ENCODE assay signal across 9 mouse cellular contexts in genomic region chr17:85799865-85800356, GRCm38 (mm10).
A peak's percentile ranks its signal among the peaks of the same experiment; 100 is the strongest.
DNase-seq lines count a peak whose midpoint lies in the region; ATAC-seq lines count a peak whose summit lies in the region.
"Had no signal": no experiment of that assay in that cellular context is flagged by ENCODE, and none has a peak within 500 bp of the region (broad histone marks: within the 10 kb centered on the region; RNA-seq: fewer than 3 reads in every experiment).

No protein-coding gene starts in this region.

- DNase-seq in heart, embryonic 10.5 days (ENCODE audit: low spot score): no peak
- no peak for DNase-seq in heart, postnatal 14 days
- DNase-seq in Muller cell, postnatal 12 days (ENCODE audit: inconsistent ontology term): peak; percentile 31
- no peak for DNase-seq in forebrain, embryonic 14.5 days (ENCODE audit: low spot score)
- no peak for DNase-seq in limb, embryonic 10.5 days (ENCODE audit: low spot score)
- no peak for DNase-seq in frontal cortex, postnatal 14 days (ENCODE audit: low spot score in 2 of 2)
- DNase-seq in left cerebral cortex, adult 11 months (ENCODE audit: low spot score): no peak

- peak overlapping the region; percentile 81 for H3K4me2 ChIP-seq in forebrain, embryonic 14.5 days (ENCODE audit: low read length)
- H3K4me2 ChIP-seq in neural tube, embryonic 13.5 days: peak overlapping the region; percentile 95

- peak overlapping the region; percentile 67 for H3K27ac ChIP-seq in heart, embryonic 10.5 days
- no peak overlapping the region for H3K27ac ChIP-seq in forebrain, embryonic 14.5 days (ENCODE audit: low read depth, low read length)
- H3K27ac ChIP-seq in limb, embryonic 10.5 days: peak overlapping the region; percentile 83
- no peak overlapping the region for H3K27ac ChIP-seq in neural tube, embryonic 13.5 days (replicated peaks)

- H3K4me1 ChIP-seq in heart, embryonic 10.5 days: peaks cover 21% of the 10 kb centered on the region
- peaks cover 8% of the 10 kb centered on the region; the same call in 1 of the 2 replicates for H3K4me1 ChIP-seq in forebrain, embryonic 14.5 days (ENCODE audit: control insufficient read depth, insufficient read depth, low read length)
- H3K4me1 ChIP-seq in limb, embryonic 10.5 days: peaks cover 61% of the 10 kb centered on the region
- peaks cover 23% of the 10 kb centered on the region for H3K4me1 ChIP-seq in neural tube, embryonic 13.5 days (replicated peaks)

- no peaks in the 10 kb centered on the region for H3K36me3 ChIP-seq in heart, embryonic 10.5 days
- no peaks in the 10 kb centered on the region for H3K36me3 ChIP-seq in forebrain, embryonic 14.5 days (ENCODE audit: control insufficient read depth, insufficient read depth, low read length)
- H3K36me3 ChIP-seq in limb, embryonic 10.5 days: no peaks in the 10 kb centered on the region
- H3K36me3 ChIP-seq in neural tube, embryonic 13.5 days: no peaks in the 10 kb centered on the region

- intact Hi-C loops in heart, postnatal 14 days (cut with DNase I): no loop called here

- no peaks in the 10 kb centered on the region for H3K9me3 ChIP-seq in heart, embryonic 10.5 days
- H3K9me3 ChIP-seq in forebrain, embryonic 14.5 days (replicated peaks; ENCODE audit: control insufficient read depth, low read length): no peaks in the 10 kb centered on the region
- no peaks in the 10 kb centered on the region for H3K9me3 ChIP-seq in limb, embryonic 10.5 days (replicated peaks)
- H3K9me3 ChIP-seq in neural tube, embryonic 13.5 days: no peaks in the 10 kb centered on the region

- under 1% methylated on average over 34 of the region's 34 CpGs for WGBS in heart, embryonic 10.5 days
- WGBS in forebrain, embryonic 14.5 days: under 1% methylated on average over 28 of the region's 34 CpGs
- under 1% methylated on average over 34 of the region's 34 CpGs for WGBS in limb, embryonic 10.5 days
- WGBS in neural tube, embryonic 13.5 days: under 1% methylated on average over 34 of the region's 34 CpGs

- H3K27me3 ChIP-seq in heart, embryonic 10.5 days (ENCODE audit: insufficient read depth, poor library complexity, severe bottlenecking): peaks cover 88% of the 10 kb centered on the region
- H3K27me3 ChIP-seq in forebrain, embryonic 14.5 days (replicated peaks; ENCODE audit: control insufficient read depth, insufficient read depth, low read length): peaks cover 63% of the 10 kb centered on the region
- peaks cover 86% of the 10 kb centered on the region for H3K27me3 ChIP-seq in limb, embryonic 10.5 days (ENCODE audit: low read depth, poor library complexity, severe bottlenecking)
- peaks cover 79% of the 10 kb centered on the region for H3K27me3 ChIP-seq in neural tube, embryonic 13.5 days
- H3K27me3 ChIP-seq: CH12.LX had no signal

- peak; percentile 42; the same call in 1 of the 2 replicates for ATAC-seq in forebrain, embryonic 14.5 days
- peak; percentile 52 for ATAC-seq in neural tube, embryonic 13.5 days (ENCODE audit: low read depth)

- H3K4me3 ChIP-seq in heart, embryonic 10.5 days: peak overlapping the region; percentile 64
- peak overlapping the region; percentile 37 for H3K4me3 ChIP-seq in forebrain, embryonic 14.5 days (ENCODE audit: low read depth, low read length)
- H3K4me3 ChIP-seq in limb, embryonic 10.5 days: peak overlapping the region; percentile 64
- H3K4me3 ChIP-seq in neural tube, embryonic 13.5 days: peak overlapping the region; percentile 45

- peak overlapping the region; percentile 48 for H3K9ac ChIP-seq in forebrain, embryonic 14.5 days (ENCODE audit: low read length)
- H3K9ac ChIP-seq in neural tube, embryonic 13.5 days: peak overlapping the region; percentile 64

Comparison
In these comparisons a context has a peak if more than half of its experiments do, and no peak if none do; other contexts are left out.
1. H3K27ac ChIP-seq: peak in heart, embryonic 10.5 days (single experiment) and limb, embryonic 10.5 days (single experiment); none in forebrain, embryonic 14.5 days (single experiment) and neural tube, embryonic 13.5 days (single experiment).
2. Peak in every context shown above with its lines, with median percentiles within 50 percentile points of each other: H3K4me3 ChIP-seq.